Mouse (Mus musculus): ENCODE results near the gene Slc46a1. TPM values are rescaled to one million over a fixed set of nuclear protein-coding genes. Genes with fewer than 3 reads are reported as not detected.

The Slc46a1 gene
- polyA plus RNA-seq, 1 experiment, result 11.2 TPM

DNA sequence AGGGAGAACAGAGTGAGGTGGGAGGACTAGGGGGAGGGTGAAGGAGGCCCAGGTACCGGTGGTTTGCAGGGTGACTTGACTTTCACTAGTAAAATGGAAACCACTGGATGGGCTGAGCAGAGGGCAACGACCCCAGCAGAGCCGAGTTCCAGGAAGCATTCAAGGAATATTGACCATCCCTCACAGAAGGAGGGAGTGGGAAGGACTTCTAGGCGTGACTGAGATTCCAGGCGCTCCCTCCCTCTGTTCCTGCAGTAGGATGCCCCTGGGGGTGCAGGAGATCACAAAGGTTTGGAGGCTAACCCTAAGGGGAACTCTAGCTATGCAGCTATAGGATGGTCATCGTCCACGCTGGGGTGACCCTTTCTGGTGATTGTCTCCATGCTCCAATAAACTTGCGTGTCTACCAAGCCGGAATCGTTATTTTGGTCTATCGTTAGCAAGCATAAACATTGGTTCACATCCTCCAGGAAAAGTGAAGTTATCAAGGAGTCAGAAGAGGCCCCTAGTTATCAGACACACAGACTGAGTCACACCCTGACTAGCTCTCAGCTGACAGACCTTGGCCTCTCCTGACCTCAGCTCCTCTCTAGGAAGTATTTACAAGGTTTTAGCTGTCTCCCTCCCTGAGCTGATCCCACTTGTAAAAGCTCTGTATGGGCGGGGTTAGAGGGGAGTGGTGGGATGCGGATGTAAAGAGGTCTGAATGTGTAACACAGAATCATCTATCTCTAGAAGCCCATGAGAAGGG lies 2.0 kb upstream of the Slc46a1 start:
- DNase-seq, result no peak
- Histone ChIP-seq H3K4me3 (ENCODE audit: control insufficient read depth, insufficient read depth, low read length) (no peak overlapping the region), H3K36me3 (ENCODE audit: control insufficient read depth, insufficient read depth, low read length) (no peaks in the 10 kb centered on the region), H3K27me3 (ENCODE audit: control insufficient read depth, insufficient read depth, low read length) (no peaks in the 10 kb centered on the region), H3K27ac (ENCODE audit: control insufficient read depth, insufficient read depth, low read length) (no peak overlapping the region), H3K4me1 (replicated peaks; ENCODE audit: control insufficient read depth, insufficient read depth, low read length) (peaks cover 12% of the 10 kb centered on the region; the same call in 1 of the 2 replicates)
- WGBS, result 85% methylated on average over 13 of the region's 13 CpGs
- TF ChIP-seq POLR2A (IDR thresholded peaks at IDR 0.05; ENCODE audit: control insufficient read depth, extremely low read depth, insufficient read depth, low read length, poor library complexity) (no peak), CTCF (IDR thresholded peaks at IDR 0.05; ENCODE audit: borderline replicate concordance, control insufficient read depth, extremely low read depth, insufficient read depth, low read length, poor library complexity) (no peak)

DNA sequence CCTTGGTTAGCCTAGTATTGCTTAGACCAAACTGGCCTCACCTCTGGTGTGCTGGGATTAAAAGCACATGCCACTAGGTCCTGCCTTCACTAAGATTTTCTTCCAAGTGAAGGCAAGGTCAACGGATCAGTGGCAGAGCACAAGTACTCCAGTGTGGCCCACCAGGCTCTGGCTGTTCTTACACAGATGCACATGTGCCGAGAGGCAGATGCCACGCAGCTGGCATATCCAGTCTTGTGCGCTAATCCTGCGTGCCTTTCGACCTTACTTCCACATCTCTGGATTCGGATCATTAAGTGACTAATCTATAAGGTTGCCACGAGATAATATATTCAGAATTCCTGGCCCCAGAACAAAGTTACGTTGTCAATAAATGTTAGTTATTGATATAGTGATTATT lies 381 bp upstream of the Slc46a1 start:
- DNase-seq, result no peak
- WGBS, result 65% methylated on average over 9 of the region's 9 CpGs

DNA sequence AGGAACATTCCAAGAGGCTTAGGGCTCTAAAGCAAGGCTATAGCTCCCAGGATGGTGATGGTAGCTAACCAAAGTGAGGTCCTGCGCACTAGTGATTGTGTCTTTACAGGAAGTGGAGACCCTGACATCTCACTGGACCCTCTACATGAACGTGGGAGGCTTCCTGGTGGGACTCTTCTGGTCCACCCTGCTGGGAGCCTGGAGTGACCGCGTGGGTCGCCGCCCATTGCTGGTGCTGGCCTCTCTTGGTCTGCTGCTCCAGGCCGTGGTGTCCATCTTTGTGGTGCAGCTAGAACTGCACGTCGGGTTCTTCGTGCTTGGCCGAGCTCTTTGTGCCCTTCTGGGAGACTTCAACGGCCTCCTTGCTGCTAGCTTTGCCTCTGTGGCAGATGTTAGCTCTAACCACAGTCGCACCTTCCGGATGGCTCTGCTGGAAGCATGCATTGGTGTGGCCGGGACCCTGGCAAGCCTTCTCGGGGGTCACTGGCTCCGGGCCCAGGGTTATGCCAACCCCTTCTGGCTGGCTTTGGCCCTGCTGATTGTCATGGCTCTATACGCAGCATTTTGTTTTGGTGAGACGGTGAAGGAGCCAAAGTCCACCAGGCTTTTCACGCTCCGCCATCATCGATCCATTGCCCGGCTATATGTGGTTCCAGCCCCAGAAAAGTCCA lies 880 bp downstream of the Slc46a1 start:
- no peak for DNase-seq
- Histone ChIP-seq H3K36me3 (ENCODE audit: control insufficient read depth, insufficient read depth, low read length) (no peaks in the 10 kb centered on the region), H3K27ac (ENCODE audit: control insufficient read depth, insufficient read depth, low read length) (no peak overlapping the region), H3K27me3 (ENCODE audit: control insufficient read depth, insufficient read depth, low read length) (no peaks in the 10 kb centered on the region), H3K4me1 (replicated peaks; ENCODE audit: control insufficient read depth, insufficient read depth, low read length) (peaks cover 12% of the 10 kb centered on the region; the same call in 1 of the 2 replicates), H3K4me3 (ENCODE audit: control insufficient read depth, insufficient read depth, low read length) (no peak overlapping the region)
- TF ChIP-seq CTCF (IDR thresholded peaks at IDR 0.05; ENCODE audit: borderline replicate concordance, control insufficient read depth, extremely low read depth, insufficient read depth, low read length, poor library complexity) (no peak), POLR2A (IDR thresholded peaks at IDR 0.05; ENCODE audit: control insufficient read depth, extremely low read depth, insufficient read depth, low read length, poor library complexity) (no peak)
- 84% methylated on average over 23 of the region's 23 CpGs for WGBS

More for the DNA sequence above, 381 bp upstream of the Slc46a1 start:
- TF ChIP-seq POLR2A (IDR thresholded peaks at IDR 0.05; ENCODE audit: control insufficient read depth, extremely low read depth, insufficient read depth, low read length, poor library complexity), result no peak; the same call in 1 of the 2 replicates
- no peak for TF ChIP-seq CTCF (IDR thresholded peaks at IDR 0.05; ENCODE audit: borderline replicate concordance, control insufficient read depth, extremely low read depth, insufficient read depth, low read length, poor library complexity)
- Histone ChIP-seq H3K27me3 (ENCODE audit: control insufficient read depth, insufficient read depth, low read length) (no peaks in the 10 kb centered on the region), H3K4me1 (replicated peaks; ENCODE audit: control insufficient read depth, insufficient read depth, low read length) (peaks cover 12% of the 10 kb centered on the region; the same call in 1 of the 2 replicates), H3K4me3 (ENCODE audit: control insufficient read depth, insufficient read depth, low read length) (peak overlapping the region; percentile 70; the same call in 1 of the 2 replicates), H3K27ac (ENCODE audit: control insufficient read depth, insufficient read depth, low read length) (no peak overlapping the region), H3K36me3 (ENCODE audit: control insufficient read depth, insufficient read depth, low read length) (no peaks in the 10 kb centered on the region)

DNA sequence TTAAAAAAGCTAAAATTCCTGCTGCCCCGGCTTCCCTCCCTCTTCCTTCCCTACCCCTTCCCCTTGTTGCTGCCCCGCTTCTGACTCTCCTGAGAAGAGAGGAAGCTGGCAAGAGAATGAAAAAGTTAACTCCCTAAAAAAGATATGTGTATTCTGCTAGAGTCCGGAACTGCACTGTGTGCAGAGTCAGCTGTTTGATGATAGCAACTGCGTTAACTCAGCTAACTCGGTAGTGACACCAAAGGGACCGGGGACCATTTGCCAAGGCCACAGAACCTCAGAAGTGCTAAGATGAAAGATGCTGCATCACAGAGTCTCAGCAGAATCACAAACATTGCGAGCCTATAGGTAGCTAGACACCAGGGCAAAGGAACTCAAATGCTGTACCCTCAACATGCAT lies 2.0 kb downstream of the Slc46a1 start:
- TF ChIP-seq POLR2A (IDR thresholded peaks at IDR 0.05; ENCODE audit: control insufficient read depth, extremely low read depth, insufficient read depth, low read length, poor library complexity), result no peak
- no peak for TF ChIP-seq CTCF (IDR thresholded peaks at IDR 0.05; ENCODE audit: borderline replicate concordance, control insufficient read depth, extremely low read depth, insufficient read depth, low read length, poor library complexity)
- Histone ChIP-seq H3K4me1 (replicated peaks; ENCODE audit: control insufficient read depth, insufficient read depth, low read length) (peaks cover 12% of the 10 kb centered on the region; the same call in 1 of the 2 replicates), H3K27me3 (ENCODE audit: control insufficient read depth, insufficient read depth, low read length) (no peaks in the 10 kb centered on the region), H3K4me3 (ENCODE audit: control insufficient read depth, insufficient read depth, low read length) (no peak overlapping the region), H3K27ac (ENCODE audit: control insufficient read depth, insufficient read depth, low read length) (no peak overlapping the region), H3K36me3 (ENCODE audit: control insufficient read depth, insufficient read depth, low read length) (no peaks in the 10 kb centered on the region)
- 76% methylated on average over 7 of the region's 7 CpGs for WGBS
- no peak for DNase-seq

DNA sequence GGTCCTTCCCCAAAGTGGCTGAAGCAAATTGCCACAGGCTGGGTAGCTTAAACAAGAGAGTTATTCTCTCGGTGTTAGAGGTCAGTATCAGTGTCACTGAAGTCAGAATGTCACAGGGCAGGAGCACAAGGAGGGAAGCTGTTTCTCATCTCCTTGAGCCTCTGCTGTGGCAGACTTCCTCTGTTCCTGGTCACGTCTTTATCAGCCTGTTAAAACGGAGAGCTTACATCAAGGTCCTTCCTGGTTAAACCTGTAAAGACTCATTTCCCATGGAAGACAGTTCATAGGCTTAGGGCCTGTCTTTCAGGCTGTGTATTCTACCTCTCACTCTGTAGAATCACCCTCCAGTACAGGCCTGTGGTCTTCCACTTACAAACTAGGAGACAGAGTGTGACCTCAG lies 2.4 kb downstream of the Slc46a1 start:
- peaks cover 12% of the 10 kb centered on the region; the same call in 1 of the 2 replicates for H3K4me1 ChIP-seq (replicated peaks; ENCODE audit: control insufficient read depth, insufficient read depth, low read length)
- TF ChIP-seq POLR2A (IDR thresholded peaks at IDR 0.05; ENCODE audit: control insufficient read depth, extremely low read depth, insufficient read depth, low read length, poor library complexity), result no peak
- TF ChIP-seq CTCF (IDR thresholded peaks at IDR 0.05; ENCODE audit: borderline replicate concordance, control insufficient read depth, extremely low read depth, insufficient read depth, low read length, poor library complexity), result no peak
- no peaks in the 10 kb centered on the region for H3K27me3 ChIP-seq (ENCODE audit: control insufficient read depth, insufficient read depth, low read length)
- DNase-seq, result no peak
- no peak overlapping the region for H3K4me3 ChIP-seq (ENCODE audit: control insufficient read depth, insufficient read depth, low read length)
- 72% methylated on average over 3 of the region's 3 CpGs for WGBS
- no peaks in the 10 kb centered on the region for H3K36me3 ChIP-seq (ENCODE audit: control insufficient read depth, insufficient read depth, low read length)
- H3K27ac ChIP-seq (ENCODE audit: control insufficient read depth, insufficient read depth, low read length), result no peak overlapping the region

DNA sequence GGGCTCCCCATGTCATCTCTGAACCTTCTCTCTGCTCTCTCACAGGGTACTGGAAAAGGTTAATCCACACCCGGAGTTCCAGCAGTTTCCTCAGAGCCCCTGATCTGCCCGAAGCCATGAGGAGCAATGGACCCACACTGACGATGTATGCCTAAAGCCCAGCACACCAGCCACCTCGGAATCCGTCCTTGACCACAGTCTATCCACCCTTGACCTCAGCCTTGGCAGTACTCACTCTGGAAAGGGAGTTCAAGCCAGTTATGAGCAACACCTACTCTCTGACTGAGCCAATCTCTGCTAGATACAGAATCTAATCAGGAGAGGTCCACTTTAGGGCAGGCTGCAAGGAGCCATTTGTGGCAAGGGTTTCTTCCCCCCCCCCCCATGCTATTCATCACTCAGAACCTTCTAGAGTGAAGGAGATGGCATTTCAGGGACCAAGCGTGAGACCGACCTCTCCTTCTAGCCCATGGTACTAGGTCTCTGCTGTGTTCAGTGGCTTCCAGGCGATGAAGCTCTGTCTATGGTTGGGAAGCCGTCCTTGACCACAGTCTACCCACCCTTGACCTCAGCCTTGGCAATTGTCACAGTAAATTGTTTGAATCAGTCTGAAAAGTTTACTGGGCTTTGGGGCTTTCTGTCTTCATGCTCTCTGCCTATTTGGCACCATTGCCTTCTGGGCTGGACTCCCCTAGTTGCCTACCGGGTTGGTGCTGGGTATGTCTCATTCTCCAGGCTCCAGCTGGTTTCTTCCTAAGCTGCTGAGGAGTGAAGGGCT lies 6.0 kb downstream of the Slc46a1 start:
- no peak overlapping the region for H3K27ac ChIP-seq (ENCODE audit: control insufficient read depth, insufficient read depth, low read length)
- H3K4me1 ChIP-seq (replicated peaks; ENCODE audit: control insufficient read depth, insufficient read depth, low read length), result peaks cover 9% of the 10 kb centered on the region
- no peak overlapping the region for H3K4me3 ChIP-seq (ENCODE audit: control insufficient read depth, insufficient read depth, low read length)
- TF ChIP-seq POLR2A (IDR thresholded peaks at IDR 0.05; ENCODE audit: control insufficient read depth, extremely low read depth, insufficient read depth, low read length, poor library complexity) (no peak), CTCF (IDR thresholded peaks at IDR 0.05; ENCODE audit: borderline replicate concordance, control insufficient read depth, extremely low read depth, insufficient read depth, low read length, poor library complexity) (no peak)
- WGBS, result 94% methylated on average over 10 of the region's 10 CpGs
- DNase-seq, result no peak
- H3K27me3 ChIP-seq (ENCODE audit: control insufficient read depth, insufficient read depth, low read length), result no peaks in the 10 kb centered on the region
- H3K36me3 ChIP-seq (ENCODE audit: control insufficient read depth, insufficient read depth, low read length), result no peaks in the 10 kb centered on the region
